Mouse (Mus musculus) retina, postnatal 1 day (tissue): ENCODE measurements at regions not wholly inside any gene's neighbourhood (a gene's known extent, or its start where the extent isn't known, plus 50 kb on each side); places are given as distances from the start of the nearest gene placed in this dataset.
"Not testable (repeated sequence)": the region's sequence is repeated elsewhere in the genome, so short reads cannot be mapped to it uniquely, and the experiment has no call there.

Source experiments
- DNase-seq: peaks from one replicate; pipeline ENCODE4 v3.0.0-alpha.2; 2012

DNA sequence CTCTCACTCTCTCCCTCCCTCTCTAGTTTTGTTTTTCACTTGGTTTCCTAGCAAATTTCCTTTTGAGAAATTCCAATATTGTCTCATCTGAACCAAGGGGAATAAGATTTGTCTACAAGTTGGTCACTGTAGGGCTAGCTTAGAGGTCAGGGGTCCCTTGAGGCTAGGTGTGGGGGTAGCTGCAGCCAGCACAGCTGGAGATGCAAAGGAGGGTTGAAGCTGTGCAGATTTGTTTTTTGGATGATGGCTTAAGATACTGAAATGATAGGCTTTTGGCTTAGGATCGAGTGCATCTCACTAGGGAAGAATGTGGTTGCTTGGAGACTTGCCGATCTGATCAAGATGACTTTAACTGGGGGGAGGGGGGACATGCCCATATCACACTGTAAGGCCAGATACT is 88.3 kb upstream of the Tmem28 start:
- no peak for DNase-seq

DNA sequence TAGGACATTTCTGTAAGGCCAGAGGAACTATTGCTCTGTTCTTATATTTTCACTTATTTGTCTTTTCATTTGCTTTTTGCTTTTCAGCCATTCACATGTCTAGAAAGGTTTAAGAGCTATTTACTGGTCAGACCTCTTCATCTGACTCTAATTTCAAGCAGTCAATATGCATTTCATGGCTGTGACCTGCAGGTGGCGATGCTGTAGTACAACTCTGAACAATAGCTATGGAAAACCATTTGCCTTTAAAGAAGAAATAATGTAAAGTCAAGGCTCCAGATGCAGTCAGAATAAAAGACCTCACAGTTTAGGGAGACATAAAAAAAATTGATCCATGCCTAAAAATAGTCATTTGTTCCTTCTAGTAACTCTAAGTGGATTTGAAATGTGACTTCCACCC is 95.7 kb upstream of the Tmem28 start:
- peak; percentile 27 for DNase-seq

GRCm38 (mm10) chrX:99695366-99695765 is 125.5 kb upstream of the Tmem28 start:
- DNase-seq: no peak

GRCm38 (mm10) chrX:99690971-99691370 is 129.8 kb upstream of the Tmem28 start:
- DNase-seq: no peak

GRCm38 (mm10) chrX:99689761-99690160 is 131.1 kb upstream of the Tmem28 start:
- no peak for DNase-seq

GRCm38 (mm10) chrX:99682491-99682890 is 138.3 kb upstream of the Tmem28 start:
- not testable (repeated sequence) for DNase-seq

DNA sequence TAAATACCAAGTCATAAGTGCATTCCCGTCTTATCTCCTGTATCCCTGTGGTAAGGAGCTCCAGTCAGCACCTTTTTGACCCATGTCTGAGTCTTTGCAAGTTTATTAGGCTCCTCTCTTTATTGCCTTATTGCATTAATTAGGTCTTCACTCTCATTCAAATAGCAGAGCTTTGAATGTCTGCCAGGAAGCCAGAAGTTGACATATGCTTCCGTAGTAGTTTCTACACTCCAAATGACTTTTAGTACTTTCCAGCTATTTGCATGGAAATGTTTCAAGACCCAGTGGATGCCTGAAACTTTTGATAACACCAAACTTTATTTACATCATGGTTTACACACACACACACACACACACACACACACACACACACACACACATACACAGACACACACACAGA is 153.2 kb upstream of the Tmem28 start:
- no peak for DNase-seq

DNA sequence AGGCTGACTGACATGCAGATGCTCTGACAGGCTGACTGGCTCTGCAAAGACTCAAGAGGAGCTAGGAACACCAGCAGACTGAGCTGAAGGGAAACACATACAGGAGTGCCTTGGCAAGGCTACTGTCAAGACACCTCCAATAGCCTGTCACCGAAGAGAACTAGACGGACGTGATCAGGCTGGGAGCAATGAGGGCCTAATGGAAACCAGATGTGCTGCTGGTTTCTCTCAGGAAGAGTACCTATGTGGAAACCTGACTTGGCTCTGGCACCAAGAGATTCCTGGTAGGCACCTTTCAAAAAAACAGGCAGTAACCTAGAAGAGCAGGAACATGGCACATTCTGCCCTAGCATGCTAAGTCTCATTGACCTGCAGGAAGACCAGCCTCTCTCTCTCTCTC is 158.3 kb upstream of the Tmem28 start:
- DNase-seq: no peak

DNA sequence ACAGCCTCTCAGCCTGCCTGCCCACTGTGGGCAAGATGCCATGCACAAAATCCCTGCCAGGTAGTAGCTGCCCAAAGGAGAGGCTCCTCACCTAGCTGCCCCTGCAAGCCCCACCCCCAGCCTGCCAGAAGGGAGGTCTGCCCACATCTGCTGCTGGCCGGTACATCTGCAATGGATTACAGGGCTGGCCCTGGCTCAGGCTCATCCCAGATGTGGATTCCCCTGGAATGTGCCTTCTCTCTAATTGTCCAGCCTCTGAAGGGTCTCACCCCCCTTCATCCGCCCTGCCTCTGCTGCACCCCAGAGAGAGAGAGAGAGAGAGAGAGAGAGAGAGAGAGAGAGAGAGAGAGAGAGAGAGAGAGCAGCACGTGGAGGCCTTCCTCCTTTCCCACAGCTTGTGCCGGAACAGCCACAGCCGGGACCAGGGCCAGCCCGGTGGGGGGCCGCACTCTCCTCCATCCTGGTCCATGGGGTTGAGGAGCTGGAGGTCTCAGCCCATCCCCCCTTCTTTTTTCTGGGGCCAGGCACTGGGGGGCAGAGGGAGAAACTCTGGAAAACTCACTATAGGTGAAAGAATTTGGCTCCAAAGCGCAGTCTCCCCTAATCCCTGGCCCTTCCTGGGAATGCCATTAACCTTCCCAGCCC is 161.2 kb upstream of the Tmem28 start:
- DNase-seq: no peak

GRCm38 (mm10) chrX:99657790-99658451 is 162.9 kb upstream of the Tmem28 start:
- peak; percentile 74 for DNase-seq

- DNase-seq: peak; percentile 41
Observed at GRCm38 (mm10) chrX:99656988-99657387, 163.8 kb upstream of the Tmem28 start.

DNA sequence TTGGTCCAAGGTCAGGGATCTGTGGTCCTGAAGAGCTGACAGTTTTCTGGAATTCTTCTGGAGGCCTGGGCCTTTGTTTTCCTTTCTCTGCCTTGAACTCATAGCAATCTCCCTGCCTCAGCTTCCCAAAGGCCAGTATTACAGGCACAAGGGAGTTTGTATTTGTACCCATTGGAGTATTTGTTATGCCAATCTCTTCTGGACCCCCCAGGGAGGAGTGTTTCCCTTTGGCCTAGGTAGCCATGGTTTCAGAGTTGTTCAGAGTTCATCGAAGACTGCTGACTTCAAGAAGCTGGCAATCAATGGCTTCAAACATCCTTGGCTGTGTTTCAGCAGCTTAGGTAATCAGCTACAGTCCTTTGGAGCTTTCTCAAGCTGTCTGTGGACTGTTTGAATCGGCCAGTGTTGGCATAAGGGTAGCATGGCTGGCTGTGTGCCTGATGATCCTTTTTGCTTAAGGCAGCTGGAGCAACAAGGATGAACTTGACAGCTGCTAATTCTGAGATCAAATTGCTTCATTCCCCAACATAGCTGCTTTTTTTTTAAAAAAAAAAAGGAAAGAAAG is 161.2 kb upstream of the Pja1 start:
- DNase-seq: no peak

GRCm38 (mm10) chrX:99624515-99625179 is 153.6 kb upstream of the Pja1 start:
- DNase-seq: no peak

DNA sequence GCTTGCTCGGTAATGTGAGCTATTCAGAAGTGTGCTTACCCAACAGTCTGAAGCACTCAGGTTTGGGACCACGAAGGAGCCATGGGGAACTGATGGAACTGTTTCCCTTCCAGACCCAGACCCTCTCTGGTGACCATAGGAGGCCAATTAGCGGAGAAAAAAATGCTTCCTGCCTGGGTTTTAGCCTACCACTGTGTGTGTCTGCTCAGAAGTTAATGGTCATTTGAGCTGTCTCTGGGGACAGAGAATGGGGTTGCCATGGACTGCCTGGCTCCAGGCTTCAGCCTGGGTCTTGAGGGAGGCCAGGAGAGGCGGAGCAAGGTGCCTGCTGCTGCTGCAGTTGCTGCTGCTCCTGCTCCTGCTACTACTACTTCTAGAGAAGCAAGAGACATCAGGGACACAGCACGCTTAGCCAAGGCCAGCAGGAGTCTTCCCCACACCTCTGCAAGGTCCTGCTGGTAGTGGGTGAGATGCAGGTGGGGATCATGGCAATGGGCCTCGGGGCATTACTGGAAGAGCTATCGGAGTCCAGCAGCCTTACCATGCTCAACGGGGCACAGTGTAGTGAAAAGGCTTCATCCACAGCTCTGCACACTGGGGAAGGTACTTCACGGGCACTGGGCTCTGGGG is 141.2 kb upstream of the Pja1 start:
- no peak for DNase-seq

DNA sequence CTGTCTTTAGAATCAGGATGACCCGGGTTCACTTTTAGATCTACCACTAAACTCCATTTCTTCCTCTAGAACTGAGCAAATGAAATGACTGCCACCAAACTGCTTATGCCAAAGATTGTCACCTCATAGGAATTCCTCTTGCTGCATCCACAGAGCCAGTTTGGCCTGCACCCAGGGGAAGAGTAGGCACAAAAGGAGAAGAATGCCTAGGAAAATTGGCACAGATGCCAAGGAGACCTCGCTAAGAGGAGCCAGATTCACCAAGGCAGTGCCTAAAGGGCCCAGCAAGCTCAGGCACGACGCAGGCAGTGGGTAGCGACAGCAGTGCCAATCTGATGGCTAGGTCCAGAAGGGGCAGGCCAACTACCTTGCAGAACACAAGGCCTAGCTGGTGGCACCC is 139.0 kb upstream of the Pja1 start:
- DNase-seq: no peak

- DNase-seq: no peak
Observed at GRCm38 (mm10) chrX:99609591-99609990, 138.5 kb upstream of the Pja1 start.

GRCm38 (mm10) chrX:99608284-99608692 is 137.2 kb upstream of the Pja1 start:
- DNase-seq: peak; percentile 45

DNA sequence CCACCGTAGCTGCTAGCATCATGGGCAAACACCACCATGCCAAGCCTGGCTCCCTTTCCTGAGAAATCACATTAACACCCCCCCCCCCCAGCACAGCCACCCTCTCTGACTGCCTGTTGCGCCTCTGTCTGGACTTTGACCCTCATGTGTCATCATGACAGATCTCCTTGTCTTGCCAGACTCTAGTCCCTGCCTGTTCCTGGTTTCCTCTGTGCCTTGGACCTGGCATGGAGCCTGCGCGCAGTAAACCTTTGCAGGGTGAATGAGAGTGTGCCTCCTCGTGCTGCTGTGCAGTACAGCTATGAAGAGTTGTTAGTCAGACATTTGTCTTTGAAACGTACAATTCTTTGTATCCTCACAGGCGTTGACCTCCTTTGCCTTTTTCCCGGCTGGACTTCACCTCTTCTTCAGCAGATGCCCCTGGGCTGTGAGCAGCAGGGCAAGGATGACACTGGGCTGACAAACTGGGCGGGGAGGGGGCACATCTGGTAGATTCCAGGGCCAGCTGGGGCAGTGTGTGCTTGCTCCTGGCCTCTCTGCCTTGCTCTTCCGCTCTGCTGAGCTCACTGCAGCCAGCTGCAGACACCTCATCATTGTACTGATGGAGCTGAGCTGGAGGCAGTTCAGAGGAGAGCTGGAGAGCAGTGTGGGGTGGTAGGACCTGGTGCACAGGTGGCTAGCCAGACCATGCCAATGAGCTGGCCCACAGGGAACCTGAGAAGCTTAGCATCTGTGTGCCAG is 134.2 kb upstream of the Pja1 start:
- DNase-seq: peak; percentile 49

DNA sequence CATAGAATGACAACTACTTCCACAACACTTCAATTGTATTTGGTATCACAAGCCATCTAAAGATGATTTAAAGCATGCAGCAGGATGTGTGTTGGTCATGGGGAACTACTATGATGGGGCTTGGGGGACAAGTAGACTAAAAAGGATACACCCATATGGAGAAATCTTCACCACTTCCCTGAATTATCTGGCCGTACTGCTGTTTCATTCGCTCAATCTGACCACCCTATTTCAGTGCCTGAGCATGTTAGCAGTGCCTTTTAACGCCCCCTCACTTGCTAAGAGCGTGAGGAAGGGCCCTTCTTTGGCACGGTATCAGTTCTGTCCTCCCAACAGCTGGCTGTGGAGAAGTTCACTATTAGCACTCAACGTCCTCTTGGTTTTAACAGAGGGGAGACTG is 132.6 kb upstream of the Pja1 start:
- DNase-seq: no peak

GRCm38 (mm10) chrX:99602268-99602885 is 131.3 kb upstream of the Pja1 start:
- no peak for DNase-seq

- DNase-seq: no peak
Observed at GRCm38 (mm10) chrX:99595493-99595892, 124.4 kb upstream of the Pja1 start.

GRCm38 (mm10) chrX:99593872-99594487 is 122.9 kb upstream of the Pja1 start:
- peak; percentile 49 for DNase-seq
